Mouse (Mus musculus): ENCODE measurements at regions not wholly inside any gene's neighbourhood (a gene's known extent, or its start where the extent isn't known, plus 50 kb on each side); places are given as distances from the start of the nearest gene placed in this dataset.
"Not testable (repeated sequence)": the region's sequence is repeated elsewhere in the genome, so short reads cannot be mapped to it uniquely, and the experiment has no call there.

DNA sequence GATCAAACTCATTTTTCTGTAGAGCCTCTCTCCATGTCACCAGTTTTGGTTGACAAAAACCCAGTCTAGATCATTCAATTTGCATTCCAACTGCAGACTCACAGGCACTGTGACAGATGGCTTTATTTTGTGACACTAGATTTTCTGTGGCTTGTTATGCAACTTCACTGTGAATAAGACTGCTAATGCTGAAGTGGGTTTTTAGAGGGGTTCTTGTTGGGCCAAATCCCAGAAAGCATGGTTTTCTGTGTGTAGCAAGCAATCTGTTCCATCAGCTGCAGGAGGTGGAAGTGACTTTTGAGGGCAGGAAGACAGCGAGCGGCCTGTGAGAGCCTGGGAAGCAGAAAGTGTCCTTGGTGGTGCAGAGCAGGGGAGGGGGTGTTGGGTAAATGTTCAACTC is 102.0 kb upstream of the Zfp746 start:
- TF ChIP-seq CTCF (IDR thresholded peaks at IDR 0.05; ENCODE audit: low read depth, low read length); POLR2A (IDR thresholded peaks at IDR 0.05; ENCODE audit: insufficient read depth, low read length): not testable (repeated sequence)
